Mouse (Mus musculus) layer of hippocampus, adult 9-11 months (tissue): ENCODE results near the gene Nup160.

Source experiments
- DNase-seq: peaks from one replicate; pipeline ENCODE4 v3.0.0; 2022

Nup160 gene

GRCm38 (mm10) chr2:90745740-90746537, 68.9 kb downstream of the Nup160 start:
- no peak for DNase-seq

- no peak for DNase-seq
Observed at GRCm38 (mm10) chr2:90746538-90746865, 69.5 kb downstream of the Nup160 start.

GRCm38 (mm10) chr2:90747131-90747530, 70.1 kb downstream of the Nup160 start:
- DNase-seq: no peak

- DNase-seq: no peak
Observed at GRCm38 (mm10) chr2:90749676-90750459, 72.9 kb downstream of the Nup160 start.

GRCm38 (mm10) chr2:90753565-90753964, 76.5 kb downstream of the Nup160 start:
- no peak for DNase-seq

- no peak for DNase-seq
Observed at GRCm38 (mm10) chr2:90754188-90754587, 77.2 kb downstream of the Nup160 start.

- no peak for DNase-seq
Observed at GRCm38 (mm10) chr2:90765123-90765522, 88.1 kb downstream of the Nup160 start.

GRCm38 (mm10) chr2:90781323-90781722, 104.3 kb downstream of the Nup160 start:
- no peak for DNase-seq

- DNase-seq: no peak
Observed at GRCm38 (mm10) chr2:90781938-90782337, 104.9 kb downstream of the Nup160 start.

- no peak for DNase-seq
Observed at GRCm38 (mm10) chr2:90782458-90782857, 105.4 kb downstream of the Nup160 start, which contains the start of gene Agbl2. Agbl2 (plus strand) TSS chr2:90782727.

GRCm38 (mm10) chr2:90782901-90783486, 106.0 kb downstream of the Nup160 start:
- DNase-seq: no peak
